Mouse (Mus musculus) thymus, postnatal 0 days (tissue): ENCODE measurements at regions not wholly inside any gene's neighbourhood (a gene's known extent, or its start where the extent isn't known, plus 50 kb on each side); places are given as distances from the start of the nearest gene placed in this dataset.

Experiments used
- DNase-seq: peaks from one replicate; pipeline ENCODE4 v3.0.0-alpha.2; 2015; ENCODE audit warnings: low spot score

- DNase-seq: no peak
Measured at GRCm38 (mm10) chr3:134330943-134331342, 94.7 kb downstream of the Cxxc4 start.

DNA sequence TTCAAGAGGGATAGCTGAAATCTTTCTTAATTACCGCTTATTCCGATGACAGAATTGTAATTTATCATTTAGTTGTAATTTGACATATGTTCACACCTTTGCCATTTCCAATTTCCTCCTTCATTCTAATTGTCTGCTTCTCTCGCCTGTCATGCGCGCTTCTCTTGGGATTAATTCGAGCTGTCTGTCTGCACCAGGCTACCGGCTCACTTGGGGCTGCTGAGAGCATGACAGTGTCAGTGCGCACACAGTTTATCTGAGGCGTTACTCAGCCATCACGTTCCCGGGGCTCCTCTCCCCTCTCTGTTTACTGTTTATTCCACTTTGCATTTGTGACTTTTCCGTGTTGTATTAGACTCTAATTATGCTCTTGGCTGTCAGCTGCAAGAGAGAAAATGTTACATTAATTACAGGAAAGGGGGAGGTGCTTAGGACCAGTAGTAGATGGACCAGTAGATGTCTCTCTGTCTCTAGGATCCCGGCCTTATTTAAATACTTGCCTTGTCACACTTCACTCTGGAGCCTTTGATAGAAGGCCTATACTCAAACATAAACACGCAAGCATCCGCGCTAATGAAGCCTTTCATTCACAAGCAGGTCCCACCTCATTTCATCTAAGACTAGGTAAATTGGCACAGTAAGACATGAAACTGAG lies 95.3 kb downstream of the Cxxc4 start:
- no peak for DNase-seq

- peak; percentile 29 for DNase-seq
Measured at GRCm38 (mm10) chr3:134339093-134339695, 102.9 kb downstream of the Cxxc4 start.

GRCm38 (mm10) chr3:134365948-134366347 lies 129.7 kb downstream of the Cxxc4 start:
- no peak for DNase-seq

DNA sequence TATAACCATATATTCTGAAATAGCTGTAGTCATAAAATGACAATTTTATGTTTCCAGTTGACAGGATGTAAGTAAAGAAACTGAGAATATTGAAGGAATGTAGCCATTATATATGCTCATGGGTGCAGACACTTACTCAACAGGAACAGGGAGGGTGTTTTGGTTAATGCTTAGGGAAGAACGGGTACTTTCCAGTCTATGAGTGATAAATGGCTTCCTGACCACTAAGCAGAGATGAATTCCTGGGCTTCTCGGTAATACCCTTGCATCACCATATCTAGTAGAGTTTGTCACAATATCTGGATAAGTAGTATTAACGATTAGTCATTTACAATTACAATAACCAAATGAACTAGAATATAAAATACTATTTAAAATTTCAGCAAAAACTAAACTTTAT lies 130.5 kb downstream of the Cxxc4 start:
- no peak for DNase-seq

DNA sequence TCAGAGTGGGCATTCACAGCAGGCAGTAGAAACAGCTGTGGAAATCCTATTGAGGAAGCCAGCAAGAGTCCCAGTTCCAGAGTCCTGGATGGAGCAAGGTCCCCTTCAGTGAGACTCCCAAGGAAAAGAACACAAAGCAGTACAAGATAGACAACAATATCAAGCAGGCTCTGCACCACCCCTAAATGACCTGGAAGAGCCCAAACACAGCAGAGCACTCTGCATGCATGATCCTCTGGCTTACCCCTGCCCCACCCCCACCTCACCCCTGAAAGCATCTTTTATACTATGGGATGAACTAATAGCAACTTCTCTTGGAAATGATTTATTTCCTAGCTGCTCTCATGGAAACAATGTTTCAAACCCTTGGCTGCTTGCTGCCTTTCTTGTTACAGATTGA lies 132.3 kb downstream of the Cxxc4 start:
- no peak for DNase-seq

DNA sequence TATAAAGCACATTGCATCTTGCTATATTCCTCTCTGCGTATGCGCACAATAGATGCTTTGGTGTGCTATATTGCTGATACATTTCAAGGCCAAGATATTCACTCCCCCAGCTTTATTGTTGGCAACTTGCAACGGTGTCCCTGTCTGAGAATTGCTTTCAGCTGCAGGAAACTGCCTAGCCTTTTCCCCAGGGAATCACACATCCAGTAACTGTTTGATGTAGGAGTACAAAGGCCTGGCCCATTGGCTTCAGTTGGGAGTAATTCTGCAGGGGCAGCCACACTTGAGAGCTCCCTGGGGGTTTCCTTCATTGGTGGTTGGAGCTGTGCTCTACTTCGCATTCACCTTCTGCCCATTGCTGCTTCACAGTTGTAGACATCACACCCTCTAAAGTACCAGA lies 132.8 kb downstream of the Cxxc4 start:
- no peak for DNase-seq

DNA sequence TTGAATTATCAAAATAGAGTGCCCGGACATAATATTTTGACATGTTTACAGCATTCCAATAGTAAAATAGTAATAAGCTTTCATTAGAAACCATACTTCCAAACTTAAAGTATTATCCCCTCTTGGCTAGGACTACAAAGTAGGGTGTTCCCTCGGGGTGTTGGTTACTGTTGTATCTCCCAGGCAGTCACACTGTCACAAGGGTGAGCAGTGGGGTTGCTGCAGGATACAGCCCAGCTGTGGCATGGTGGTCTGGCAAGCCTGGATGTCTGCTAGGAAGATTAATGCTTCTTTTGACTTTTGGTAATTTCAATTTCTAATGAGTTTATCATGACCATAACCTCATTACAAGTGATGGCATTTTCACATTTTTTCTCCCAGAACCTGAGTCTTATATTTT lies 143.3 kb downstream of the Cxxc4 start:
- DNase-seq: no peak

GRCm38 (mm10) chr3:134390472-134391336 lies 154.4 kb downstream of the Cxxc4 start:
- no peak for DNase-seq

GRCm38 (mm10) chr3:134400395-134401090 lies 164.3 kb downstream of the Cxxc4 start:
- DNase-seq: no peak

- no peak for DNase-seq
Measured at GRCm38 (mm10) chr3:134415606-134416328, 179.5 kb downstream of the Cxxc4 start.

- DNase-seq: no peak
Measured at GRCm38 (mm10) chr3:134427633-134428032, 191.3 kb downstream of the Cxxc4 start.

DNA sequence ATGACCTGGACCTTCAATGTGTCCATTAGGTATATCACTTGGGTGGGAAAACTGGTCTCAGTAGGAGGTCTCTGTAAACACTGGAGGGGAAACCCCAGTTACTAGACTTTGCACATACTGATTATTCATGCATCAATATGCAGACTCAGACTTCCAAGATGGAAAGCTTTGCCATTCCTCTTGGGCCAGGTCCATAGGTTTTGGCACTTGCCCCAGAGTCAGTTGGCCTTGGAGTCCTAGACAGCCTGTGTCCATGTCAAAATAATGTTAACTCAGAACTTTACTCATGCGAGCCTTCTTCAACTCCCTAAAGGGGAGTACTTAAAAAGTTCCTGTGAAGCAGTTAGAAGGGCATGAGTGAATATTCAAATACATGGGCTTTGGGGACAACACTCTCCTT lies 230.3 kb downstream of the Cxxc4 start:
- DNase-seq: no peak

GRCm38 (mm10) chr3:134487280-134487679 lies 251.0 kb downstream of the Cxxc4 start:
- DNase-seq: no peak

- DNase-seq: no peak
Measured at GRCm38 (mm10) chr3:134489966-134490543, 253.8 kb downstream of the Cxxc4 start.

GRCm38 (mm10) chr3:134509702-134510101 lies 273.4 kb downstream of the Cxxc4 start:
- no peak for DNase-seq

DNA sequence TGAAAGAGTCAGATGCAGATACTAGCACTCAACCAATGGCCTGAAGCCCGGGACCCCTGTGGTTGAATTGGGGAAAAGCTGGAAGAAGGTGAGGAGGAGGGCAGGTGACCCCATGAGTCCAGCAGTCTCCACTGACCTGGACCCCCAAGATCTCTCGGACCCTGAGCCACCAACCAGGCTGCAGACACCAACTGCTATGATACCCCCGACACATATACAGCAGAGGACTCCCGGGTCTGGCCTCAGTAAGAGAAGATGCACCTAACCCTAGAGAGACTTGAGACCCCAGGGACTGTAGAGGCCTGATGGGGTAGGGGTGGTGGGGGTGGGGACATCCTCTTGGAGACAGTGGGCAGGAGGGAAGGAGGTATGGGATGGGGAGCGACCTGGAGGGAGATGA lies 289.5 kb downstream of the Cxxc4 start:
- DNase-seq: no peak

GRCm38 (mm10) chr3:134560144-134560543 lies 268.7 kb upstream of the Tacr3 start:
- no peak for DNase-seq

DNA sequence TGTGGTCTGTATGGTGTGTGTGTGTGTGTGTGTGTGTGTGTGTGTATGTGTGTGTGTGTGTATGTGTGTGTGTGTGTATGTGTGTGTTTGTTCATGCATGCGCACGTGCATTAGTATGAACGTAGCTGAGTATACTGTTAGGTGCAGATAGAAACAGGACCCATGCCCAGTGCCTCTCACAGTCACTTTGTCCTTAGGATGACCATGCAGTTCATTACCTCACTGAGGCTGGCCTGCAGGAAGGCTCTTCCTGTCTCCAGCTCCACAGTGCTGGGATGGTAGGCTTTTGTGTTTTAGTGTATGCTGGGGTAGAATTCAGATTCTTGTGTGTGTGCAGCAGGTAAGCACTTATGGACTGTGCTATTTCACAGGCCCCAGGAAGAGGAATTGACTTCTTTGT lies 250.0 kb upstream of the Tacr3 start:
- no peak for DNase-seq

DNA sequence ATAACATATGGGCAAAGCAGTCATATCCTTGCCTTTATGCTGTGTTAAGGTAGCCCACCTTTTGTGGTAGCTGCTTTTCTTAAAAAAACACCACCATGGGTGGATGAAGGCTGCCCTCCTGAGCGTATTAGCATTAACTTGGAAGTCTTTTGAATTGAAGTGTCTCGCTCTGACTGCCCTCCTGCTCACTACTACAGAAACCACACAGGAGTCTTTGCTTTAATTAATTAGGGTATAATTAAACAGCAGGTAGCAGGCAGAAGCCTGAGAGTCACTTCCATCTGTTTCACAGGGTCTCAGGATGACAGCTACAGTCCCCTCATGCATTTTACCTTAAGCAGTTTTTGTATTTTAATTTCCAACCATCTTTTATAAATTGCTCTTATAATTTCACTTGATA lies 240.2 kb upstream of the Tacr3 start:
- no peak for DNase-seq

- DNase-seq: no peak
Measured at GRCm38 (mm10) chr3:134602919-134603318, 225.9 kb upstream of the Tacr3 start.
